Mouse (Mus musculus): ENCODE measurements around the gene Gsg1l. TPM values are rescaled to one million over a fixed set of nuclear protein-coding genes. Genes with fewer than 3 reads are reported as not detected.

Gsg1l gene
- polyA plus RNA-seq, 1 experiment from 2014 or later: 6.5 TPM

GRCm38 (mm10) chr7:126040794-126041526, 41.3 kb downstream of the Gsg1l start:
- H3K4me3 ChIP-seq: no peak overlapping the region
- no peak overlapping the region for H3K27ac ChIP-seq
- H3K9me3 ChIP-seq (replicated peaks): no peaks in the 10 kb centered on the region
- H3K36me3 ChIP-seq: no peaks in the 10 kb centered on the region
- H3K4me2 ChIP-seq (replicated peaks): no peak overlapping the region
- ATAC-seq (ENCODE audit: low FRiP score): no peak
- no peak overlapping the region for H3K9ac ChIP-seq
- WGBS: 77% methylated on average over 18 of the region's 18 CpGs
- H3K27me3 ChIP-seq: no peaks in the 10 kb centered on the region
- peaks cover 21% of the 10 kb centered on the region for H3K4me1 ChIP-seq

DNA sequence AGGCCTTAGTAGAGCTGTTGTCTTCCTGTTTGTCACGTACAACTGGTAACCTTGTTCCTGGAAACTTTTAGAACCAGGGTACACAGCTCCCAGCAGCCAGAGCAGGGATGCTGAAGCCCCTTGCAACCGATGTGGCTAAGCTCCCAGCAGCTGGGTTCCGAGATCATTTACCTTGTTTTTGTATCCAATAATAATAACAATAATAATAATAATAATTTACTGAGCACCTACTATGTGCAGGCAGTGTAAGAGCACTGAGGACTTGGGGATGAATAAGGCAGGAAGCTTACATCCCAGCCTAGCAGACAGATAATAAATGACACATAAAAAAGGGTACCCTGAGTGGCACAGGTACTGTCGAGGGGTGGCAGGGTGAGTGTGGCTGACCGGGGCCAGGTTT, 42.4 kb downstream of the Gsg1l start:
- Histone ChIP-seq H3K4me1 (peaks cover 25% of the 10 kb centered on the region), H3K4me2 (replicated peaks) (no peak overlapping the region), H3K4me3 (no peak overlapping the region), H3K9me3 (replicated peaks) (no peaks in the 10 kb centered on the region), H3K36me3 (no peaks in the 10 kb centered on the region), H3K9ac (no peak overlapping the region), H3K27ac (0 out of 2 replicates have a peak overlapping the region, but pooled peaks have one; percentile 30), H3K27me3 (no peaks in the 10 kb centered on the region)
- no peak for ATAC-seq (ENCODE audit: low FRiP score)
- WGBS: 87% methylated on average over 5 of the region's 5 CpGs

DNA sequence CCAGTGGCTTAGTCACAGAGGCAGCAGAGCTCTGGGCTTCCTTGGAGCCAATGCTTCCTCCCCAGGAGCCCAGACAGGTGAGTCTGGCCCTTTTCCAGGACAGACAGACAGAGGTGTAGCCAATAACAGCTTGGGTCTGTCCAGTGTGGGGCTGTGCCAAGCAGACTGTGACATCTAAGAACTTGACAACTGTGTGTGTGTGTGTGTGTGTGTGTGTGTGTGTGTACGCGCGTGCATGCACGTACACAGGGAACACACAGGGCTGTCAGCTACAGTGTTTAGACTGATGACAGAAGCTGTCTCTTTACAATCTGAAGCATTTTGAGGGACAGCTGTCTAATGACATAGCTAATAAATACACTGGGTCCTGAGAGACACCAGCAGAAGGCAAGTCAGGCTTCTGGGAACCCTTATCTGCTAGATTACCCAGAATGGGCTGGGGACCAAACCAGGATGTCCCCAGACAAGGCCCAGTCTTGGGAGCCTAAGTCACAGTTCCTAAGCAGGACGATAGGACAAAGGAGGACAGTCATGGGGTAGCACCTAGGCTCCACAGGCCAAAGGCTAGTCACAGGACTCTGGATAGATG, 42.9 kb downstream of the Gsg1l start:
- peak overlapping the region; percentile 20; the same call in 1 of the 2 replicates for H3K9ac ChIP-seq
- peak overlapping the region; percentile 72 for H3K27ac ChIP-seq

DNA sequence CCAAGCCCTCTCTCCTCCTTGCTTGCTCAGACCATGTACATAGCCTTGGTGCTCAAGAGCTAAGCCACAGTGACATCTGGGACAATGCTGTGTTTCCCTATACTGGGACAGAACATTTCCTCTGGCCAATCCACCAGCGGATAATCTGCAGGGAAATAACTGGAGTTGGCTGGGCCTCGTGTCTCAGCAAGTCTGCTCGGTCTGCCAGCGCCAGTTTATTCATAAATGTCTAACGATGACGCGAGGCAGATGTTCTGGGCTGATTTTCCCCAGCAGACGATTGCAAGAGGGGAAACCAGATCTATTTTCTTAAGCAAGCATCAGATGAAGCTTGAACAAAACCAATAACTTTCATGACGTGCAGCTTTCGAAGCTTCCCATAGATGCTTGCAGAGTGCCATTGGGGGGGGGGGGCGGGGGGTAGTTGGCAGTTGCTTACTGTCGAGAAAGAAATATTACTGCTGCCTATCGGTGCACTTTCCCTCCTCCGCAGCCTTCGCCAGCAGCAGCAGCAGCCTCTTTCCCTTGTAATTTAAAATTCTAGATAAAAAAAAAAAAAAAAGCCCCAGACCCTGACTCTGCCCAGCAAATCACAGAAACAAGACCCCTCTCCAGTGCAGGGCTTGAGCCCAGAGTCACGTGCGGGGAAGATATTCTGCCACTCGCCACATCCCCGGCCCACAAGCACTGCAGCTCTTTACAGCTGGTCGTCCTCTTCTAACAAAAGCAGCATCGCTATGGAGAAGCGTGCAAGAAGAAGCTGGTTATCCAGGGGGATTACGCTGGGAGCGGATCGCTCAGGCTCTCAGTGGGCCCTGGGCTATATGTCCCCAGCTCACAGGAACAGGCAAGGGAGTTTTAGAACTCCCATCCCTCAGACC, 43.6 kb downstream of the Gsg1l start:
- Histone ChIP-seq H3K36me3 (no peaks in the 10 kb centered on the region), H3K4me1 (peaks cover 29% of the 10 kb centered on the region), H3K9me3 (replicated peaks) (no peaks in the 10 kb centered on the region), H3K27me3 (no peaks in the 10 kb centered on the region), H3K27ac (peak overlapping the region; percentile 72), H3K9ac (peak overlapping the region; percentile 20; the same call in 1 of the 2 replicates), H3K4me2 (replicated peaks) (peak overlapping the region; percentile 15; the same call in 1 of the 2 replicates), H3K4me3 (no peak overlapping the region)
- peak; percentile 60; the same call in 1 of the 2 replicates for ATAC-seq (ENCODE audit: low FRiP score)
- WGBS: 43% methylated on average over 25 of the region's 25 CpGs

More for the DNA sequence above, 42.9 kb downstream of the Gsg1l start:
- peak; percentile 30; the same call in 1 of the 2 replicates for ATAC-seq (ENCODE audit: low FRiP score)
- Histone ChIP-seq H3K27me3 (no peaks in the 10 kb centered on the region), H3K4me2 (replicated peaks) (peak overlapping the region; percentile 15; the same call in 1 of the 2 replicates), H3K4me1 (peaks cover 29% of the 10 kb centered on the region), H3K9me3 (replicated peaks) (no peaks in the 10 kb centered on the region), H3K36me3 (no peaks in the 10 kb centered on the region), H3K4me3 (no peak overlapping the region)
- whole genome bisulfite sequencing: 77% methylated on average over 5 of the region's 5 CpGs

GRCm38 (mm10) chr7:126035332-126035731, 46.9 kb downstream of the Gsg1l start:
- WGBS: 68% methylated on average over 3 of the region's 3 CpGs
- Histone ChIP-seq H3K9me3 (replicated peaks) (no peaks in the 10 kb centered on the region), H3K4me3 (no peak overlapping the region), H3K27me3 (no peaks in the 10 kb centered on the region), H3K27ac (no peak overlapping the region), H3K4me1 (peaks cover 23% of the 10 kb centered on the region), H3K9ac (no peak overlapping the region), H3K4me2 (replicated peaks) (no peak overlapping the region), H3K36me3 (no peaks in the 10 kb centered on the region)
- no peak for ATAC-seq (ENCODE audit: low FRiP score)

DNA sequence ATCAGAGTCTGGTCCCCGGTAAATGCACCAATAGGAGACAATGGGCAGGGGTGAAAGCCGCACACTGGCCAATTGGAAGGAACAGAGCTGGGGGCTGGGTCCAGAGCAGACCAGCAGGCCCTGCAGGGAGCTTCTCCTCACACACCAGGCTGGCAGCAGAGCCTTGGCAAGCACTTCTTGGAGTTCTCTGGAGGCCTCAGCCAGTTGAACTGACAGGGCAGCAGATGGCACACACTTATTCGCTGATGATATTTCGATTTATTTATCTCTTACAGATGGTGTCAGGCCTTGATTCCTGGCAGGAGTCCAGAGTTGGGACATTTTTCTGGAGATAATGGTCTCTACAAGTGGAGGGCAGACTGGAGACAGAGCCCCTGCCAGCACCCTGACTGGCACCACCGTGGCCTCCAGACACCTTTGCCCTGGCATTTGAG, 49.4 kb downstream of the Gsg1l start:
- 80% methylated on average over 5 of the region's 5 CpGs for WGBS
- peak; percentile 47; the same call in 1 of the 2 replicates for ATAC-seq (ENCODE audit: low FRiP score)
- H3K4me1 ChIP-seq: peaks cover 7% of the 10 kb centered on the region
- H3K9me3 ChIP-seq (replicated peaks): no peaks in the 10 kb centered on the region
- H3K27ac ChIP-seq: peak overlapping the region; percentile 25
- H3K36me3 ChIP-seq: no peaks in the 10 kb centered on the region
- no peak overlapping the region for H3K4me3 ChIP-seq
- no peak overlapping the region for H3K4me2 ChIP-seq (replicated peaks)
- no peaks in the 10 kb centered on the region for H3K27me3 ChIP-seq
- H3K9ac ChIP-seq: no peak overlapping the region

GRCm38 (mm10) chr7:126032365-126032755, 49.9 kb downstream of the Gsg1l start:
- 88% methylated on average over 3 of the region's 3 CpGs for WGBS
- H3K4me2 ChIP-seq (replicated peaks): no peak overlapping the region
- H3K9me3 ChIP-seq (replicated peaks): no peaks in the 10 kb centered on the region
- H3K27me3 ChIP-seq: no peaks in the 10 kb centered on the region
- no peak overlapping the region for H3K9ac ChIP-seq
- ATAC-seq (ENCODE audit: low FRiP score): no peak
- peak overlapping the region; percentile 25 for H3K27ac ChIP-seq
- H3K4me3 ChIP-seq: no peak overlapping the region
- H3K36me3 ChIP-seq: no peaks in the 10 kb centered on the region
- peaks cover 12% of the 10 kb centered on the region for H3K4me1 ChIP-seq

- H3K9me3 ChIP-seq (replicated peaks): no peaks in the 10 kb centered on the region
- peaks cover 17% of the 10 kb centered on the region for H3K4me1 ChIP-seq
- whole genome bisulfite sequencing: 77% methylated on average over 10 of the region's 10 CpGs
- no peak overlapping the region for H3K4me3 ChIP-seq
- H3K27ac ChIP-seq: no peak overlapping the region
- H3K9ac ChIP-seq: 0 out of 2 replicates have a peak overlapping the region, but pooled peaks have one; percentile 18
- no peak for ATAC-seq (ENCODE audit: low FRiP score)
- no peak overlapping the region for H3K4me2 ChIP-seq (replicated peaks)
- H3K36me3 ChIP-seq: no peaks in the 10 kb centered on the region
- no peaks in the 10 kb centered on the region for H3K27me3 ChIP-seq
These were observed 50.4 kb downstream of the Gsg1l start for GRCm38 (mm10) chr7:126031598-126032364.

DNA sequence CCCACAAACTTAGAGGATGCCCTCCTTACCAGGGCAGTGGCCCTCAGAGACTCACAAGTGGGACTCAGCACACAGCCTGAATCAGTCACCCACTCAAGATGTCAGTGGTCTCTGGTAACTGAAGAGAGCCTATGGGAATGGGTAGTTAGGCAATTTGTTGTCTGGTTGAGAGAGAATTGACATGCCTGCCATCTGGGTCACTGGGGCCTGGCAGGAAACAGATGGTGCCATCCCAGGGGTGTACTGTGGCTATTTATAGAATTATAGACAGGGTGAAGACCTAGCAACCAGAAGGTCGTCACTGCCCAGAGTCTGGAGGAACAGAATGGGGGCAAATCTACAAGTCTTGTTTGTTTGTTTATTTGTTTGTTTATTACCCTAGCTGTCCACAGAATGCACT, 54.8 kb downstream of the Gsg1l start:
- no peak overlapping the region for H3K27ac ChIP-seq
- WGBS: 26% methylated on average over 1 of the region's 1 CpGs
- ATAC-seq (ENCODE audit: low FRiP score): peak; percentile 46; the same call in 1 of the 2 replicates

DNA sequence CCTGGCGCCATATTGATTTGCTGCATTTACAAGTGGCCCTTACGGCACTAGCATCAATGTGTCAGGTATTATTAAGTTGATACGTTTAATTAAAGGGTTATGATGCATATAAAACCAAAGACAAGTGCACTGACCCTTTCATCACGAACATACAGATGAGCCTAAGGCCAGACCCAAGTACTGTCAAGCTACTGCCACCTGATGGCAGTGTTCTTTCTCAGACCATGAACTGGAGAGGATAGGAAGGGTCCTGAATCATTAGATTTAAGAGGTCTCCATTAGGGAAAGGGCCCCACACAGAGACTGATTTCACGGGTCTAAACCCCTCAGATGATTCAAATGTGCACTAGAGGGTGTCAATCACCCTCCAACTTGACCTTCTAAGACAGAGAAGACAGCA, 55.6 kb downstream of the Gsg1l start:
- Histone ChIP-seq H3K27ac (no peak overlapping the region), H3K4me2 (replicated peaks) (no peak overlapping the region), H3K9me3 (replicated peaks) (no peaks in the 10 kb centered on the region), H3K4me1 (peaks cover 13% of the 10 kb centered on the region), H3K36me3 (no peaks in the 10 kb centered on the region), H3K4me3 (no peak overlapping the region), H3K9ac (no peak overlapping the region), H3K27me3 (no peaks in the 10 kb centered on the region)
- no peak for ATAC-seq (ENCODE audit: low FRiP score)
- 59% methylated on average over 5 of the region's 5 CpGs for WGBS

More for the DNA sequence above, 54.8 kb downstream of the Gsg1l start:
- no peak overlapping the region for H3K4me2 ChIP-seq (replicated peaks)
- H3K4me1 ChIP-seq: peaks cover 13% of the 10 kb centered on the region
- H3K36me3 ChIP-seq: no peaks in the 10 kb centered on the region
- H3K9me3 ChIP-seq (replicated peaks): no peaks in the 10 kb centered on the region
- no peaks in the 10 kb centered on the region for H3K27me3 ChIP-seq
- no peak overlapping the region for H3K4me3 ChIP-seq
- no peak overlapping the region for H3K9ac ChIP-seq

- Histone ChIP-seq H3K9me3 (replicated peaks) (no peaks in the 10 kb centered on the region), H3K4me3 (no peak overlapping the region), H3K4me2 (replicated peaks) (no peak overlapping the region), H3K36me3 (no peaks in the 10 kb centered on the region), H3K27me3 (no peaks in the 10 kb centered on the region), H3K4me1 (peaks cover 19% of the 10 kb centered on the region), H3K27ac (peak overlapping the region; percentile 66), H3K9ac (no peak overlapping the region)
- ATAC-seq (ENCODE audit: low FRiP score): no peak
- WGBS: 57% methylated on average over 6 of the region's 6 CpGs
These were observed 62.2 kb downstream of the Gsg1l start for GRCm38 (mm10) chr7:126019966-126020365.

Data from hindbrain, embryonic 12.5 days (tissue).